Mouse (Mus musculus): ENCODE measurements at regions not wholly inside any gene's neighbourhood (a gene's known extent, or its start where the extent isn't known, plus 50 kb on each side); places are given as distances from the start of the nearest gene placed in this dataset.

- no peak for DNase-seq (ENCODE audit: low spot score in 2 of 2)
Observed at GRCm38 (mm10) chr13:55962254-55962866, 126.4 kb upstream of the Pitx1 start.

DNA sequence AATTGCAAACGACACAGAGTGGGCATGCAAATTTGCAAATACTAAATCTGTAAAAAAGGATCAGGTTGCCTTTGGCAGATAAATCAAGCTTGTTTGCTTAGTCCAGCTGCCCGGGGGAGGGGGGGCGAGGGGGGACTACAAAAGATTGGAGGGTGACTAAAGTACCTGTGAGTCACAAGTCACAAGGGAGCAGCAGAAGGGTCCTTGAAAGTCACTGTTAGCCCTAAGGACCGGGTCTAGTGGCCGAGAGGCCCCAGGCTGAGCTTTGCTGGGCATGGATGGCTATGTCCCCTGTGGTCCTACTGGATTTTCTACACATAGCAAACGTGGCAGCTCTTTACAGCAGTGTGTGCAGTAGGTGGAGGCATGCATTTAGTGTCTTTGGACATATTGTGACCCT, 118.4 kb upstream of the Pitx1 start:
- no peak for DNase-seq (ENCODE audit: low spot score in 2 of 2)

DNA sequence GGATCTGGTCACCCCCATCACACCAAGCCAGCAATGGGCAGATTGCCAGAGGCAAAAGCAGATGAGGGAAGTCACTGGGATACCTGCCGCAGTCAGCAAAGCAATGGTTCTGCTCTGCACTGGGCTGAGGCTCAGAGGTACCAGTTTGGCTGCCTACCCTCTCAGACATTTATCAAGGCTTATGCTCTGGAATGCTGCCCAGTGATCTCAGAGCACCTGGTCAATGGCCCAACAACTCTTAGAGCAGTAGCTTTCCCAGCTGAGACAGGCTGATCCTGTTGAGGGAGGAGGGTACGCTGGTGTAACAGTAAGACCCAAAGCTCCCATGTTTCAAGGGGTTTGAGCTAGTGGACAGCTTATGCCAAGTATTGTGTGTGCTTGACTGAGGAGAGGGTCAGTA, 117.4 kb upstream of the Pitx1 start:
- no peak for DNase-seq (ENCODE audit: low spot score in 2 of 2)

DNA sequence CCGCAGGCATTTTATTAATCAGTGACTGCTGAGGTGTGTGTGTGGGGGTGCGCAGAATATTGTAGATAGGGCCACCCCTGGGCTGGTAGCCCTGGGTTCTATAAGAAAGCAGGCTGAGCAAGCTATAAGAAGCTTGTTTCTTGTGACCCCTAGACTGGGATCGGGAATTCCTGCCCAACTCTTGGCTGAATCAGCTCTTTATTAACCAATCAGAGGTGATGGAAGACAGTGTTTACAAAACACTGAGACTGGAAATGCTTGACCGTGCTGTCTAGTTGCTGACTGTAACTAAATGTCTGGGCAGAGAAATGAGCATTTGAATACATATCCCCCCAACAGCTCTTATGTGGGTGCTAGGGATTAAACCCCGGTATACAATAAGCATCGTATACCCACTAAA, 114.8 kb upstream of the Pitx1 start:
- no peak for DNase-seq (ENCODE audit: low spot score in 2 of 2)

DNA sequence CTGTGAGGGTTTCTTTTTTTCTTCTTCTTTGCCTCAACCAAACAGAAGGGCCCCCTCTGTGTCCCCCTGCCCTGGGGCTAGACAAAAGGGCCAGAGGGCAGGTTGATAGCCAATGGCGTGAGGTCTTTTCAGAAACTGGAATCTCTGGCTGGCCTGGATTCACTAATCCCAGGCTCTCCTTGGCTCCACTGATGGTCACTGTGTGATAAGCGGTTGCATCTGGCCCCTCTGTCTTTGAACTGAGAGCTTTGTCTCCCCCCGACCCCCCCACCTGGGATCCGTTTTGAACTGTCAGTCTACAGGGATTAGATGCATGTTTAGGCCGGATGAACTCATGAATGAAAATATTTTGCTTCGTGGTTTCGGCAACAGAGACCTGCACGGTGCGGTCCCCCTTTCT, 112.6 kb upstream of the Pitx1 start:
- no peak for DNase-seq (ENCODE audit: low spot score in 2 of 2)

DNA sequence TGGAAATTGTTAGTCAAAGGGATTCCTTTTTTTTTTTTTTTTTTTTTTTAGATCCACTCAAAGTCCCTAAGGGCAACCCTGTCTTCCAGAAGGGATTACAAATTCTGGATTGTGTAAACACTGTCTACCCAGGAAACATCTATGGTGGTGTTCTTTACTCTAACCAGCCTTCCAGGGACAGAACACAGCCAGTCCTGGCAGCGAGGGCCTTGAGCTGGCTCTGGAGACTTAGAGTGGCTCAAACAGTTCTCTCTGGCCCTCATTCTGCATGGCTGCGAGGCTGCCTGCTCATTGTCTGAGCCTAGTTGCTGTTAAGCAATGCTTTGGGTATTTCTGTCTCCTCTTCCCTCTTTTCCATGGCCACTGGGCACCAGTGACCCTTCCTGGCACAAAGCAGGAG, 112.2 kb upstream of the Pitx1 start:
- DNase-seq (ENCODE audit: low spot score in 2 of 2) = no peak

- no peak for DNase-seq (ENCODE audit: low spot score in 2 of 2)
Observed at GRCm38 (mm10) chr13:55937417-55937816, 101.4 kb upstream of the Pitx1 start.

- DNase-seq (ENCODE audit: low spot score in 2 of 2) = no peak
Observed at GRCm38 (mm10) chr13:55937000-55937399, 101.0 kb upstream of the Pitx1 start.

DNA sequence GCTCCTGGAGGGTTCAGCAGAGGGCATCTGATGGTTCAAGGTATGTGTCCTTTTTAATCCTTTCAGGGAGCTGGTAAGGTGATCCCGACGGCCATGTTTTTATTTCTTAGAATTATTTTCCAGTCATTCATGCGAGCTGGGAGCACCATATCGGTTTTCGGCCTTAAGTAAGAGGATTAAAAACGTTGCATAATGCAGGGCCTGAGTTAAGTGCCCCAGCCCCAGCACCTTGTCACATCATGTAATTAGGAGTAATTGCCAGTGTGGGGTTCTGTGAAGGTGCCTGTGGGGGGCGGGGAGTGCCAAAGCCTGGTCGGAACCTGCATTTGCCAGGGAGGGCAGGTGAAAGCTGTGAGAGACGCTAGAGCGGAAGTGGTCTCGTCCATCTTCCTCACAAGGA, 94.6 kb upstream of the Pitx1 start:
- DNase-seq (ENCODE audit: low spot score in 2 of 2) = no peak

GRCm38 (mm10) chr13:55929814-55930213, 93.8 kb upstream of the Pitx1 start:
- DNase-seq (ENCODE audit: low spot score in 2 of 2) = no peak

DNA sequence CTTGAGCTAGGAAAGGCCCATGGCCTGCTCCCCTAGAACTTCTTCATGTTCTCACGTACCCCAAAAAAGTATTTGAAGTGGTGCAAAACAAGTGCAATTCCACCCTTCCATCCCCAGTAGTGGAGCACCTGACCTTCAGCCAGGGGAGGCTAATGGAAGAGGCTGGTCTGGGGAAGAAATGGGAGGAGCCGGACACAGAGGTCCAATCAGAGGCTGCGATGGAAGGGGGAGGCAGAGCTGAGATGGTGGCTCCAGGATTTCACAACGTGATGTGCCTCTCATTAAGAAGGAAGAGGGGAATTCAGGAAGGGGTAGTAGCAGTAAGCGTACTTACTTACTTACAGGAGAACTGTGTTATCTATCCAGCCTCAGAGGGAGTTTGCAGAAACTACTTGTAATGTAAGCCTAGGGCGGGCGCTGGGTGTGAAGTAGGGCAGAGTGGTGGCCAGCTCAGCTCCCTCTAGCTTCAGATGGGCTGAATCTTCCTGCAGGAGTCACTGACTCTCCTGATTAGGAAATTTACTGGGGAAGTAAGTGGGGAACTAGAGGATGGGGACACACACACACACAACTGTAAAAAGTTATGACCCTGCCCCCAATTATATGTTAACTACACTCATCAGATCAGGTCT, 87.6 kb upstream of the Pitx1 start:
- no peak for DNase-seq (ENCODE audit: low spot score in 2 of 2)

GRCm38 (mm10) chr13:55917316-55917715, 81.3 kb upstream of the Pitx1 start:
- DNase-seq (ENCODE audit: low spot score in 2 of 2) = no peak

DNA sequence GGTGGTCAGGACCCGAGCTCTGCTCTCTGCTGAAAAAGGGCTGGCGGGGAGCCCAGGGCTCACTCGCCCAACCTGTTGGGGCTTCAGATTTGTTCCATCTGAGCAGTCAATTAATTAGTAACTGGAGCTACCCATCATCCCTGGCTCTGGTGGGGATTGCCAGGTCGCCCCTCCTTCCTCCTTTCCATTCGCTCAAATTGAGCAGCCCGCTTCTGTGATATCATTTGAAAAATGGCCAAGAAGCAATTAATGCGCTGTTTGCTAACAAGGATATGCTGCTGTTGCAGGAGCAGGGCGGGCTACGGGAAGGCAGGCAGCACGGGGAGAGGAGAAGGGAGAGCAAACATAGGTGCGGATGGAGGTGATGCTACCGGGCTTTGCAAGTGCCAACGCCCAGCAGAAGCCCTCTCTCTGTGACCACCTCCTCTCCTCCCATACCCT, 76.3 kb upstream of the Pitx1 start:
- no peak for DNase-seq (ENCODE audit: low spot score in 2 of 2)

DNA sequence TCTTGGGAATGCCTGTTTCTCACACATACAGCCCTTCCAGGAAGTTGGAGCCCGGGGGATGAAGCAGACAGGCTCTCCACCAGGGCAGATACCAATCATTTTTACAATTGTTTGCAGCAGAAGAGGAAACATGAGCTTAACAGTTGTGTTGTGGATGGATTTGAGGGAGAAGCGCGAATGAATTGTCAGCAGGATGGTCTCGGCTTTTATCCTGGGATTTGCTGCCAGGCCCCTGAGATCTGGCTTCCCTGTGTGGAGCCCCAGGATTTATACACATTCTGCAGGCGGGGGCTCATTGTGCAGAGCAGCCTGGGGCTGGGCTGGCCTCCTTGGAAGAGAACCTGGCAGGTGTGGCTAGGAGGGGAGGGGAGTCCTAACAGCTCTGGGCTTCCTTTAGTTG, 73.9 kb upstream of the Pitx1 start:
- DNase-seq (ENCODE audit: low spot score in 2 of 2) = no peak

GRCm38 (mm10) chr13:55904884-55905283, 68.9 kb upstream of the Pitx1 start:
- DNase-seq (ENCODE audit: low spot score in 2 of 2) = no peak

DNA sequence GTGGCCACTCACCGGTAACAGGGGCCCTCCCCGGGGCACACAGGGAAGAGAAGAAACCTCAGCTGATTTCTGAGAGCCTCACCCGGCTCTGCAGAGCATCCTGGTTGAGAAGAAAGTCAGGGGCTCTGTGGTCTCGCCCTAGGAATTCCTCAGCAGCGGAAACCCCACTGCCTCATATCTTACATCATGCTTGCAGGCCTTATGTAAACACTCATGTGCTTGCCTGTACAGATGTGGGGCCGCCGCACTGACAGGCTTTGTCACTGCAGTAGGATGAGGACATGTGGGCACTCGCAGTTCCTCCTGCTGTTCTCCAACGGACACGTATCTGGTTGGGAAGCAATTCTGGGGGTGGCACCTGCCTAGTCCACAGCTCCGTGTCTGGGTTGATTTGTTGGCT, 66.3 kb upstream of the Pitx1 start:
- no peak for DNase-seq (ENCODE audit: low spot score in 2 of 2)

- DNase-seq (ENCODE audit: low spot score in 2 of 2) = no peak
Observed at GRCm38 (mm10) chr13:55900190-55900526, 64.2 kb upstream of the Pitx1 start.

DNA sequence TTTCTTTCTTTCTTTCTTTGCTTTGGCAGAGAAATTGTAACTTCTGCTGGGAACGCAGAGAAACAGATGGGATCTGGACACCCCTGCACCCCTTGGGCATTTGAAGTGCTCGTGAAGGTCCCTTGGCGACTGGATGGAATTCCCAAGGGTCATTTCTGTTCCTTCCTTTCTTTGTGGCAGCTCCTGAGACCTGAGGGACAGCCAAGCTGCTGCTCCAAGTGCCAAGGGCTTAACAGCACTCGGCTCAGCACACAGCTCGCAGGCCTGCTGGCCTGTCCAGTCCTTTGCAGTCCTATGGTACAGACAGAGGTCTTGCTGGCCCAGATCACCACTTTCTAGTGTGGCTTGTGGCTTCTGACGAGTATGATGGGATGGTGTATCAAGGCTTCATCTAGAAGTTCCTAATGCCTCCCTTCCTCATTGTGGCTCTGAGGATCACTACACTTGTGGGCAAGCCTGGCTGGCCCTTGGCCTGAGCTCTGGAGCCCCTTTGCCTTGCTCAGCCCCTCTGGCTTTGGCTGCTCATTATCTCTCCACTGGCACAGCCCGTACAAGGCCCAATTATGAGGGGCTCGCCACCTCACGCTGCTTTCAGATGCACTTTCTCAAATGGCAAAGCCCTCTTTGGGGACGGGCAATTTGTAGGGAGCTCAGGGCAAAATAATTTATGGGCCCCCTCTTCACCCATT, 63.7 kb upstream of the Pitx1 start:
- DNase-seq (ENCODE audit: low spot score in 2 of 2) = peak in 1 of 2 experiments; percentile 13

DNA sequence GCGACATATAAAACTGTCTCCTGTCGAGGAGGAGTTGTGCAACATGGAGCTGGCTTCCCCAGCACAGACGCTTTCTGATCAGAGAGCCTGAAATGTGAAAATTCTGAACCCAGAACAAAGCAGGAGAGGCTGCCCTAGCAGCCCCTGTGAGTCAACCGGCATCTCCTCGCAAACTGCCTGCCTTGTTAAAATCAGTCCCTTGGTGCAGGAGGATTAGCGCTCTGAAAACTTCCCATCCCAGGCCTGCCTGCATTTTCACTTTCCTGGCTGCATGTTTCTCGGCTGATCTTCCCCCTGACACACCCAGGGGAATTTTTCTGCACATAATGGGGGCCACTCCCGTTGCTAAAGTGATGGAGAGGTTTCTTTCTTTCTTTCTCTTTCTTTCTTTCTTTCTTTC, 63.0 kb upstream of the Pitx1 start:
- no peak for DNase-seq (ENCODE audit: low spot score in 2 of 2)

DNA sequence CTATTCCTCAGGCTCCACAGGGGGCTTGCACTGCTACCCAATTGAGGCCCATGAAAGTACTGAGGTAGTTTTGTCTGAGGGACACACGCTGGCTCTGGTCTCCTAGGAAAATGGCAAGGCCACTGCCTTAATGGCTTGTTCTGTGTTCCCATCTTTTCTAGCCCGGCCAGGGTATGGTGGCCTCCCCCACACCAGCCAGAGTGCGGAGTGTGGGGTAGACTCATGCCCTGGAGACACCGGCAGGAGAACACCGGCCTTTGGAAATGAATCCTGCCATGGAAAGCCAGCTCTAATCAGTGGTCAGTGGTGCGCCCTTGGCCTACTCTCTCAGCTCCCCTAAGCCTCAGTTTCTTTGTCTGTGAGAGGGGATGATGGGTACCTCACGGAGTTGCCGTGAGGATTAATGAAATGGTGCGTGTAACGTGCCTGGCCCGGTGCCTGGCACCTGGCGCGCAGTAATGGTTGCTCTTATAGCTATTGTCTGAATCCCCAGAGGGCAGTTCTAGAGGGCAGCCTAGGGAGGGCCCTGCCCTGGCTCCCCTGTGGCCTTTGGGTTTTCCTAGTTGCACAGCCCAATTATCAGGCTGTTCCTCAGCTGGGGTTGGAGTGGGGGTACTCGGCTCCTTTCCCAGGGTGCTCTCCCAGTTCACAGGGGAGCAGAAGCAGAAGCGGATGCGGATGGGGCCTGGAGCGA, 62.4 kb upstream of the Pitx1 start:
- DNase-seq (ENCODE audit: low spot score in 2 of 2) = no peak

DNA sequence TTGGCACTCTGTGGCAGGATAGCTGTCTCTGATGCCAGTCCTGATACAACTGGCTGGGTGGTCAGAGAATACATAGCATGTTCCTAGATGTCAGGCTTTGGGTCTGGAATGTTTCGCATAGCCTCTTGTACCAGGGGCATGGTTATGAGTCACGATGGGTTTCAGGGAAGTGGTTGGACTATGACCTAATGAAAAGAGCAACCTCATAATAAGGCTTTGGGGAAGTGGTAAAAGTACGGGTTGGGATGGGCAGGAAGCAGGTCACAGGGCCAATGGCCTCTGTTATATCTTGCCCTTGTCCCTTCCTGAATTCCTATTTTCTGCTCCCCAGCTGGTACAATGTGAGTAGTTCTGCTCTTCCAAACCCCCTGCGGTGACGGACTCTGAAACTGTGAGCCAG, 59.5 kb upstream of the Pitx1 start:
- DNase-seq (ENCODE audit: low spot score in 2 of 2) = no peak

DNA sequence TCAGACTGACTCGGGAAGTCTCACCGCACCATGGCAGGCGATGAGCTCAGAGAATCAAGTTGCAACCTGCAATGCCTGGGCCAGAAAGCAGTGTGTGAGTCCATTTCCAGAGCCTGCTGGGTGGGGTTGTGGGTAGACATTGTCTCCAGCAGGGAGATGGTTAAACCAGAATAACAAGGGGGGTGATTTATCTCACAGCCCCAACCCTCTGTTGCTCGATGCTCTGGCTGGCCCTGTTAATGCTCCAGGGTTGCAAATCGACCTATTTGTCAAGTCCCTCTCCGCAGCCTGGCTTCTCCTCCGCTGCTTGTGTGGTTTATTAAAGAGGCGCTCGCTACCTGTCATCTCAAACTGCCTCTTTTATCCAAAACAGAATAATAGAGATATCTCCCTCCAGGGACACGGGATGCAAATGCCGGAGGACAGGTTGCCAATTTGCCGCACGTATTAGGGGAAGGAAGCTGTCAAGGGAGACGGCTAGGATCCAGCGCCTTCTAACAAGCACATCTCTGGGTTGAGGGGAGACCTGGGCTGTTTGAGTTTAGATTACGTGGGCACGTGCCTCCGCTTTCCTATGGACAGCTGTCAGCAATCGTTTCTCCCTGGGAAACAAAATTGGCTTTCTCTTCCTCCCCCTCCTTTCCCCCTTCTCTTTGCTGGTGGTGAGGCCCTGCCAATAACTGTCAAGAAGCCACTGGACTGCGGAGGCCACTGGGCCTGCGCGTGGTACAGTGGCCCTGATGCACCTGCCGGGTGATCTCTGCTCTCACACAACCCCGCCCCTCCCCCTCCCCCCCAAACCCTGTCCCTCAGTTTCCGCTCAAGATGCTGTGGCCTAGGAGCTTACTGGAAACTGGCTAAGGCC, 57.4 kb upstream of the Pitx1 start:
- DNase-seq (ENCODE audit: low spot score in 2 of 2) = no peak
